Mouse (Mus musculus): ENCODE data around the gene Tfpt.

GRCm38 (mm10) chr7:3616389-3617241 is 13.1 kb downstream of the Tfpt start:
- TF ChIP-seq CTCF (IDR thresholded peaks at IDR 0.05) (peak; percentile 65), POLR2A (IDR thresholded peaks at IDR 0.05; ENCODE audit: insufficient read depth, low read depth, low read length) (no peak)
